Mouse (Mus musculus): ENCODE measurements at regions not wholly inside any gene's neighbourhood (a gene's known extent, or its start where the extent isn't known, plus 50 kb on each side); places are given as distances from the start of the nearest gene placed in this dataset.

DNA sequence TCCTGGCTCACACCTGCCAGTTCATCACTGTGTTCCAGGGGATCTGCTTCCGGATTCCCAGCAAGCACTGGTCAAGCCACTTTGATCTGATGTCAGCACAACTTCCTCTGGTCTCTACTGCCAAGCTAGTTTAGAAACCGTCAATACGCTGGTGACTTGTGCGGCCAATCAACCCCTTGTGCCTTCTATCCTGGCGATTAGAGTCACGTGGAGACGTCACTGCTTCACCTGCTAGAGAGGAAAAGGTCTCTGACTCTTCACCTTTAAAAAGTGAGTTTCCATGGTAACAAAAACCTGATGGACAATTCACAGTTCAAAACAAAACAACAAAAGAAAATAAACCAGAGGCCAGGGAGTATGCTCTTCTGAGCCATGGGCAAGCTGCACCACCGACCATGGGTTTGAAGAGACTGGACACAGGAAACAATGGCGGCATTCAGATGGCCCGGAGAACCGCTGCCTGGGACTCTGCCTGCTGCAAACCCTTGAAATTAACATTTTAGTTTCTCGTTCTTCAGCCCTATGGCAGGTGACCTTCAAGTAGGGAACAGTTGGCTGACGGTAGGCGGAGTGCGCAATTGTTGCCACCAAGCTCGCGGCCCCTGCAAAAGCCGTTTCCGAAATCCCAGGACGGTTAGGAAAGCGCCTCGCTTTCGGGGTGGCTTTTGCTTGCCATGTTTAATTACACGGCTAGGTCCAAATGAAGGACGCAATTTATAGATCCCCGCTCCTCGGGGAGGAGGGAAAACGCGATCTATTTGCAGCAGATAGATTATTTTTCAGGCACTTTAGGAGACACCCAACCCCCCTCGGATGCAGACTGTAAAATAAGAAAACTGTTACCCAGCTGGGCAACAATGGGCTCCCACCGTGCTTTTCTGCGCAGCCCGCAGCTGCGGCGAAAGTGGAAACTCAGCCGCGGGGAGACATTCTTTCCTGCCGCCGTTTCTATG is 82.6 kb downstream of the Sox1 start:
- no peak for TF ChIP-seq CTCF (IDR thresholded peaks at IDR 0.05)
- TF ChIP-seq EP300 (IDR thresholded peaks at IDR 0.05) = no peak
